Mouse (Mus musculus) right cerebral cortex, adult 2 months (tissue): ENCODE measurements at regions not wholly inside any gene's neighbourhood (a gene's known extent, or its start where the extent isn't known, plus 50 kb on each side); places are given as distances from the start of the nearest gene placed in this dataset.

Experiments
- DNase-seq, 2 experiments: peaks; one replicate each; pipeline ENCODE4 v3.0.0; 2021 to 2022; ENCODE audit warnings: low spot score in 2 of 2

- DNase-seq = no peak
Observed at GRCm38 (mm10) chr8:80422190-80422589, 71.4 kb upstream of the Gypa start.

- DNase-seq = no peak
Observed at GRCm38 (mm10) chr8:80416121-80416520, 77.5 kb upstream of the Gypa start.

- no peak for DNase-seq
Observed at GRCm38 (mm10) chr8:80399594-80400207, 93.9 kb upstream of the Gypa start.

GRCm38 (mm10) chr8:80395010-80395409, 98.6 kb upstream of the Gypa start:
- no peak for DNase-seq

- no peak for DNase-seq
Observed at GRCm38 (mm10) chr8:80393111-80393510, 100.5 kb upstream of the Gypa start.

GRCm38 (mm10) chr8:80369221-80369620, 124.4 kb upstream of the Gypa start:
- DNase-seq = no peak

- no peak for DNase-seq
Observed at GRCm38 (mm10) chr8:80364059-80364458, 129.5 kb upstream of the Gypa start.

- no peak for DNase-seq
Observed at GRCm38 (mm10) chr8:80343299-80343698, 150.3 kb upstream of the Gypa start.

GRCm38 (mm10) chr8:80337872-80338271, 155.7 kb upstream of the Gypa start:
- DNase-seq = no peak

GRCm38 (mm10) chr8:80328676-80329075, 164.9 kb upstream of the Gypa start:
- no peak for DNase-seq

GRCm38 (mm10) chr8:80325859-80326258, 167.7 kb upstream of the Gypa start:
- no peak for DNase-seq

GRCm38 (mm10) chr8:80325132-80325531, 168.4 kb upstream of the Gypa start:
- DNase-seq = no peak

GRCm38 (mm10) chr8:80318231-80318870, 175.2 kb upstream of the Gypa start:
- DNase-seq = no peak

GRCm38 (mm10) chr8:80315371-80315770, 178.2 kb upstream of the Gypa start:
- DNase-seq = peak; percentile 33 to 36

GRCm38 (mm10) chr8:80314826-80315225, 178.8 kb upstream of the Gypa start:
- peak; percentile 23 to 37 for DNase-seq

GRCm38 (mm10) chr8:80313883-80314635, 179.5 kb upstream of the Gypa start:
- no peak for DNase-seq

- no peak for DNase-seq
Observed at GRCm38 (mm10) chr8:80307761-80308160, 185.8 kb upstream of the Gypa start.

- no peak for DNase-seq
Observed at GRCm38 (mm10) chr8:80298596-80298995, 195.0 kb upstream of the Gypa start.

GRCm38 (mm10) chr8:80290311-80290710, 203.3 kb upstream of the Gypa start:
- no peak for DNase-seq

- no peak for DNase-seq
Observed at GRCm38 (mm10) chr8:80289282-80289681, 204.3 kb upstream of the Gypa start.

GRCm38 (mm10) chr8:80268910-80269460, 211.2 kb upstream of the Hhip start:
- no peak for DNase-seq

- no peak for DNase-seq
Observed at GRCm38 (mm10) chr8:80264915-80265314, 207.1 kb upstream of the Hhip start.
